Mouse (Mus musculus) stomach, embryonic 16.5 days (tissue): ENCODE results near the gene Ncmap. TPM values are rescaled to one million over a fixed set of nuclear protein-coding genes. Genes with fewer than 3 reads are reported as not detected.

ENCODE experiments used
- microRNA counts: library from miRNA; unstranded; fragments of <30 nt; microRNA quantifications from one replicate; lab custom pipeline; 2016
- microRNA-seq: library from miRNA; unstranded; fragments of <30 nt; microRNA quantifications from one replicate; pipeline ENCODE4, GENCODE M21; 2016
- polyA plus RNA-seq: library from polyadenylated mRNA; unstranded; fragments of >200 nt; fragmentation: Nextera tagmentation; extraction: Ambion mirVana; gene quantifications from 2 replicates; pipeline ENCODE4 v1.2.1, GENCODE M21; 2015

Ncmap gene
- polyA plus RNA-seq, 1 experiment from 2014 or later: 27.4 TPM

MicroRNAs within 50 kb of the gene (microRNA counts, 519-probe panel; counts per million panel counts)
- 956 counts per million, percentile 5 among the panel's probes with 10 or more counts for microRNA mmu-miR-700 (lab: Ali Mortazavi, UCI)

Small RNA genes lying within 50 kb of the gene (microRNA-seq; reads per million reads assigned to microRNA genes)
- 278 reads per million, percentile 66 among the genes with 10 or more reads in this experiment for gene Mir700

Other genes with a start within 250 kb of the Ncmap start
- gene Clic4, start 125.4 kb downstream of the Ncmap start, polyA plus RNA-seq: 136 and 141 TPM in 2 replicates
- gene Srrm1, start 44.9 kb downstream of the Ncmap start, polyA plus RNA-seq: 176 and 188 TPM in 2 replicates
- gene Rcan3, start 35.6 kb upstream of the Ncmap start, polyA plus RNA-seq: 15.0 and 18.0 TPM in 2 replicates
- gene Stpg1, start 96.6 kb upstream of the Ncmap start, polyA plus RNA-seq: 0.17 and 0.29 TPM in 2 replicates
- 4.7 and 4.8 TPM in 2 replicates for gene Nipal3, start 96.8 kb upstream of the Ncmap start, polyA plus RNA-seq
- 54.1 and 74.1 TPM in 2 replicates for gene Grhl3, start 175.4 kb upstream of the Ncmap start, polyA plus RNA-seq